Mouse (Mus musculus) gastrocnemius, postnatal 36 days (tissue): ENCODE results near the gene Gtpbp1. TPM values are rescaled to one million over a fixed set of nuclear protein-coding genes. Genes with fewer than 3 reads are reported as not detected.
A peak's percentile ranks its signal among the peaks of the same experiment; 100 is the strongest.

Experiments used
- DNase-seq, 2 experiments: peaks; one replicate each; pipeline ENCODE4 v3.0.0; 2022
- intact Hi-C: fragments of 180-260 bp; cut with DNase I; formaldehyde crosslinking; loops from one replicate; pipeline ENCODE4 v1.15.1; 2025
- total RNA-seq, 2 experiments: library from RNA; stranded (reverse); gene quantifications; 2 replicates each; pipeline ENCODE4 v1.2.3; 2021

Gene Gtpbp1
- total RNA-seq, 2 experiments from 2014 or later, result 22.5 to 24.2 TPM

- intact Hi-C loops, result loop anchor here (5.0 to 10.0 kb wide), 3 partner anchors 52 to 135 kb away; partner anchors contain the start of gene Nptxr
- no peak for DNase-seq
Observed at GRCm38 (mm10) chr15:79750266-79750665, 59.6 kb downstream of the Gtpbp1 start.

- intact Hi-C loops, result loop anchor here (5.0 to 10.0 kb wide), 3 partner anchors 51 to 133 kb away; partner anchors contain the start of gene Nptxr
- no peak for DNase-seq
Observed at GRCm38 (mm10) chr15:79751772-79752171, 61.1 kb downstream of the Gtpbp1 start.

GRCm38 (mm10) chr15:79752742-79753419, 62.2 kb downstream of the Gtpbp1 start:
- peak; percentile 71 to 74 for DNase-seq
- intact Hi-C loops, result loop anchor here (5.0 to 10.0 kb wide), 3 partner anchors 49 to 132 kb away; partner anchors contain the start of gene Nptxr

- DNase-seq, result no peak
- intact Hi-C loops, result loop anchor here (5.0 to 10.0 kb wide), 3 partner anchors 49 to 131 kb away; partner anchors contain the start of gene Nptxr
Observed at GRCm38 (mm10) chr15:79753420-79753752, 62.7 kb downstream of the Gtpbp1 start.

- intact Hi-C loops, result loop anchor here (5.0 to 10.0 kb wide), 3 partner anchors 48 to 131 kb away; partner anchors contain the start of gene Nptxr
- DNase-seq, result no peak
Observed at GRCm38 (mm10) chr15:79753873-79754272, 63.2 kb downstream of the Gtpbp1 start.

GRCm38 (mm10) chr15:79755176-79755575, 64.5 kb downstream of the Gtpbp1 start:
- intact Hi-C loops, result loop anchor here (10.0 kb wide), 1 partner anchor 130 kb away; no protein-coding TSS in a partner anchor

GRCm38 (mm10) chr15:79755977-79756625, 65.5 kb downstream of the Gtpbp1 start:
- intact Hi-C loops, result loop anchor here (10.0 kb wide), 1 partner anchor 129 kb away; no protein-coding TSS in a partner anchor
- DNase-seq, result no peak

More at GRCm38 (mm10) chr15:79755176-79755575, 64.5 kb downstream of the Gtpbp1 start:
- DNase-seq, result no peak

GRCm38 (mm10) chr15:79757118-79757517, 66.5 kb downstream of the Gtpbp1 start:
- no peak for DNase-seq
- intact Hi-C loops, result loop anchor here (10.0 kb wide), 1 partner anchor 128 kb away; no protein-coding TSS in a partner anchor

- no peak for DNase-seq
- intact Hi-C loops, result no loop called here
Observed at GRCm38 (mm10) chr15:79760956-79761355, 70.3 kb downstream of the Gtpbp1 start.

- intact Hi-C loops, result no loop called here
- DNase-seq, result no peak
Observed at GRCm38 (mm10) chr15:79763001-79763400, 72.4 kb downstream of the Gtpbp1 start.

- no peak for DNase-seq
- intact Hi-C loops, result no loop called here
Observed at GRCm38 (mm10) chr15:79763601-79764246, 73.1 kb downstream of the Gtpbp1 start.

GRCm38 (mm10) chr15:79764539-79765267, 74.1 kb downstream of the Gtpbp1 start:
- intact Hi-C loops, result no loop called here
- DNase-seq, result no peak

- no peak for DNase-seq
- intact Hi-C loops, result no loop called here
Observed at GRCm38 (mm10) chr15:79765361-79765760, 74.7 kb downstream of the Gtpbp1 start.

- intact Hi-C loops, result no loop called here
- DNase-seq, result no peak
Observed at GRCm38 (mm10) chr15:79766168-79766567, 75.5 kb downstream of the Gtpbp1 start.

- intact Hi-C loops, result no loop called here
- no peak for DNase-seq
Observed at GRCm38 (mm10) chr15:79766586-79767071, 76.0 kb downstream of the Gtpbp1 start.

GRCm38 (mm10) chr15:79767327-79767961, 76.8 kb downstream of the Gtpbp1 start:
- no peak for DNase-seq
- intact Hi-C loops, result no loop called here

- intact Hi-C loops, result no loop called here
Observed at GRCm38 (mm10) chr15:79768302-79768701, 77.7 kb downstream of the Gtpbp1 start.

GRCm38 (mm10) chr15:79770629-79771240, 80.1 kb downstream of the Gtpbp1 start:
- no peak for DNase-seq
- intact Hi-C loops, result no loop called here

More at GRCm38 (mm10) chr15:79768302-79768701, 77.7 kb downstream of the Gtpbp1 start:
- DNase-seq, result no peak
